Mouse (Mus musculus): ENCODE data around the gene Fer1l5. TPM values are rescaled to one million over a fixed set of nuclear protein-coding genes. Genes with fewer than 3 reads are reported as not detected.
A peak's percentile ranks its signal among the peaks of the same experiment; 100 is the strongest.

The Fer1l5 gene
- polyA plus RNA-seq (2015; fragmentation: Nextera tagmentation; extraction: Ambion mirVana) = 1.1 and 1.3 TPM in 2 replicates

- Histone ChIP-seq H3K9me3 (no peaks in the 10 kb centered on the region), H3K27me3 (no peaks in the 10 kb centered on the region), H3K4me1 (peaks cover 10% of the 10 kb centered on the region), H3K9ac (no peak within 1 kb of the TSS), H3K4me2 (no peak within 1 kb of the TSS), H3K36me3 (no peaks in the 10 kb centered on the region), H3K27ac (no peak within 1 kb of the TSS), H3K4me3 (no peak within 1 kb of the TSS)
- 83% methylated on average over 10 of the region's 10 CpGs for WGBS
- no peak for ATAC-seq (ENCODE audit: insufficient number of reproducible peaks, insufficient read depth, low FRiP score, low TSS enrichment, low read depth)
Observed at GRCm38 (mm10) chr1:36371934-36372845, at the start of gene Fer1l5. Fer1l5 (plus strand) TSS chr1:36372291.

- no peak overlapping the region; the same call in 1 of the 2 replicates for H3K27ac ChIP-seq
Observed at GRCm38 (mm10) chr1:36323076-36323475, 49.0 kb upstream of the Fer1l5 start.

GRCm38 (mm10) chr1:36323746-36324448 is 48.2 kb upstream of the Fer1l5 start:
- Histone ChIP-seq H3K4me1 (peaks cover 18% of the 10 kb centered on the region), H3K36me3 (peaks cover 43% of the 10 kb centered on the region), H3K9me3 (no peaks in the 10 kb centered on the region), H3K27ac (peak overlapping the region; percentile 48), H3K4me3 (no peak overlapping the region), H3K4me2 (no peak overlapping the region), H3K9ac (no peak overlapping the region), H3K27me3 (no peaks in the 10 kb centered on the region)
- WGBS = 40% methylated on average over 8 of the region's 8 CpGs
- ATAC-seq (ENCODE audit: insufficient number of reproducible peaks, insufficient read depth, low FRiP score, low TSS enrichment, low read depth) = 0 out of 2 replicates have a peak, but pooled peaks have one; percentile 16

More at GRCm38 (mm10) chr1:36323076-36323475, 49.0 kb upstream of the Fer1l5 start:
- H3K4me1 ChIP-seq = peaks cover 18% of the 10 kb centered on the region
- 40% methylated on average over 9 of the region's 9 CpGs for WGBS
- no peaks in the 10 kb centered on the region for H3K9me3 ChIP-seq
- H3K4me3 ChIP-seq = no peak overlapping the region
- no peaks in the 10 kb centered on the region for H3K27me3 ChIP-seq
- H3K36me3 ChIP-seq = peaks cover 47% of the 10 kb centered on the region
- no peak for ATAC-seq (ENCODE audit: insufficient number of reproducible peaks, insufficient read depth, low FRiP score, low TSS enrichment, low read depth)
- no peak overlapping the region for H3K4me2 ChIP-seq
- no peak overlapping the region for H3K9ac ChIP-seq

GRCm38 (mm10) chr1:36325900-36326321 is 46.2 kb upstream of the Fer1l5 start:
- peaks cover 18% of the 10 kb centered on the region for H3K4me1 ChIP-seq
- WGBS = 90% methylated on average over 2 of the region's 2 CpGs
- H3K27ac ChIP-seq = no peak overlapping the region
- no peak overlapping the region for H3K4me2 ChIP-seq
- H3K4me3 ChIP-seq = no peak overlapping the region
- ATAC-seq (ENCODE audit: insufficient number of reproducible peaks, insufficient read depth, low FRiP score, low TSS enrichment, low read depth) = no peak
- no peaks in the 10 kb centered on the region for H3K9me3 ChIP-seq
- H3K27me3 ChIP-seq = no peaks in the 10 kb centered on the region
- no peak overlapping the region for H3K9ac ChIP-seq
- H3K36me3 ChIP-seq = peaks cover 37% of the 10 kb centered on the region

DNA sequence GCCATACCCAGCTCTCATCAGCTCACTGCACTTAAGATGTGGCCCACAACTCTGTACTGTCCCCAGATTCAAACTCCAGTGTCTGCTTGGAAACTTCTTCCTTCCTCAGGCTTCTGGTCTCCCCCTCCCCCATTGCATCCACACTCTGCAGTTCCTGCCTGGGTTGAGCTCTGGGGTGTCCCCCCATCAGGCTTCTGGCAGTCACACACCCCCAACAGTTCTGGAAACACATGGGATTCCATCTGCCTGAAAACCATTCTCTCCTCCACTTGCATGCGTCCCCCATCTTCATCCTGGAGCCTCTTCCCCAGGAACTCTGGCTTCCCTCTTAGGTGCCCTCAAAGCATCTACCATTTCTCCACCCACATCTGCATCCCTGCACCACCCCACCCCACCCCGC is 45.3 kb upstream of the Fer1l5 start:
- 91% methylated on average over 2 of the region's 2 CpGs for WGBS
- H3K9me3 ChIP-seq = no peaks in the 10 kb centered on the region
- no peak overlapping the region for H3K4me2 ChIP-seq
- no peak for ATAC-seq (ENCODE audit: insufficient number of reproducible peaks, insufficient read depth, low FRiP score, low TSS enrichment, low read depth)
- no peaks in the 10 kb centered on the region for H3K27me3 ChIP-seq
- H3K9ac ChIP-seq = no peak overlapping the region
- H3K36me3 ChIP-seq = peaks cover 34% of the 10 kb centered on the region
- H3K4me3 ChIP-seq = no peak overlapping the region
- H3K4me1 ChIP-seq = peaks cover 18% of the 10 kb centered on the region
- no peak overlapping the region for H3K27ac ChIP-seq

GRCm38 (mm10) chr1:36331743-36332142 is 40.3 kb upstream of the Fer1l5 start:
- peaks cover 10% of the 10 kb centered on the region for H3K4me1 ChIP-seq
- H3K9ac ChIP-seq = no peak overlapping the region
- H3K9me3 ChIP-seq = no peaks in the 10 kb centered on the region
- no peaks in the 10 kb centered on the region for H3K27me3 ChIP-seq
- H3K4me3 ChIP-seq = no peak overlapping the region
- 68% methylated on average over 6 of the region's 6 CpGs for WGBS
- no peak for ATAC-seq (ENCODE audit: insufficient number of reproducible peaks, insufficient read depth, low FRiP score, low TSS enrichment, low read depth)
- no peak overlapping the region; the same call in 1 of the 2 replicates for H3K27ac ChIP-seq
- peaks cover 48% of the 10 kb centered on the region for H3K36me3 ChIP-seq
- no peak overlapping the region for H3K4me2 ChIP-seq

DNA sequence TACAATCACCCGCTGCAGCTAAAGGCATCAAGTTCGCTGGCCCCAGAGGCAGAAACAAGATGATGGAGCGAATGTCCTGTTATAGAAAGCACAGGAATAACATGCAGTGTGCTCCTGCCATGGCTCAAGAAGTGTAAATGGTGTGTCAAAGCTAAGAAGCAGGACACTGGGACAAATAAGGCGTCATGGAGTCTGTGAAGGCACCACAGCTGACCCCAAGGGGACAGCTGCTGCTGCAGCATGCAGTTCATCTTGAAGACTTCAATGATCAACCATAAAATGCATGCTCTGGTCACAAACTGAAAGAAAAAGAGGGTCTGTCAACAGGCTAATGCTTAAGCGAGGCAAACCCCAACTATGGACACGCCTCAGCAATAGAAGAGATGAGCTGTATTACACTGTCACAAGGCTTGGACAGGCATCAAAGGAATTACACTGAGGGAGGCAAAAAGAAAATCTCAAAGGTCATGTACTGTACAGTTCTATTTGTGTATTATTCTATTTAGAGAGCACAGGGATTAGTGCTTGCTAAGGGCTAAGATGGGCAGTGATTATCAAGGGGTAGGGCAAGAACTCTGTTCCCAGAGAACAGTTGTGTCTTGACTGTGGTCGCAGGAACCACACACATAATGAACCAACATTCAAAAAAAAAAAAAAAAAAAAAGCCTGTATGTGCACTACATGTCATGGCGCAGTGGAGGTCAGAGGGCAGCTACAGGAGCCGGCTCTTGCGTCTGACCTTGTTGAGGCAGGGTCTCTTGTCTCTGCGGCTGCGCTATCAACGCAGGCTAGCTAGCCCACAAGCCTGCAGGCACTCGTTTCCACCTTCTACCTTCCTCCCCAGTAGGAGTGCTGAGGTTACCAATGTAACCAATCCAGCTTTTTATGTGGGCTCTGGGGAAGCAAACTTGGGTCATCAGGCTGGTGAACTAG is 38.9 kb upstream of the Fer1l5 start:
- H3K4me3 ChIP-seq = no peak overlapping the region
- ATAC-seq (ENCODE audit: insufficient number of reproducible peaks, insufficient read depth, low FRiP score, low TSS enrichment, low read depth) = no peak
- peaks cover 53% of the 10 kb centered on the region for H3K36me3 ChIP-seq

GRCm38 (mm10) chr1:36342547-36342946 is 29.5 kb upstream of the Fer1l5 start:
- Histone ChIP-seq H3K4me1 (no peaks in the 10 kb centered on the region), H3K9ac (no peak overlapping the region), H3K27ac (no peak overlapping the region), H3K9me3 (no peaks in the 10 kb centered on the region), H3K4me3 (no peak overlapping the region), H3K4me2 (no peak overlapping the region), H3K36me3 (peaks cover 98% of the 10 kb centered on the region), H3K27me3 (no peaks in the 10 kb centered on the region)
- WGBS = 92% methylated on average over 6 of the region's 6 CpGs
- no peak for ATAC-seq (ENCODE audit: insufficient number of reproducible peaks, insufficient read depth, low FRiP score, low TSS enrichment, low read depth)

More for the DNA sequence above, 38.9 kb upstream of the Fer1l5 start:
- no peak overlapping the region for H3K4me2 ChIP-seq
- no peak overlapping the region for H3K9ac ChIP-seq
- no peaks in the 10 kb centered on the region for H3K27me3 ChIP-seq
- 70% methylated on average over 14 of the region's 14 CpGs for WGBS
- peaks cover 10% of the 10 kb centered on the region for H3K4me1 ChIP-seq
- no peak overlapping the region for H3K27ac ChIP-seq
- no peaks in the 10 kb centered on the region for H3K9me3 ChIP-seq

GRCm38 (mm10) chr1:36352351-36352750 is 19.7 kb upstream of the Fer1l5 start:
- H3K4me2 ChIP-seq = no peak overlapping the region
- no peak overlapping the region for H3K27ac ChIP-seq
- H3K4me3 ChIP-seq = no peak overlapping the region
- H3K4me1 ChIP-seq = no peaks in the 10 kb centered on the region
- H3K36me3 ChIP-seq = peaks cover 94% of the 10 kb centered on the region
- no peak for ATAC-seq (ENCODE audit: insufficient number of reproducible peaks, insufficient read depth, low FRiP score, low TSS enrichment, low read depth)
- 85% methylated on average over 4 of the region's 4 CpGs for WGBS
- H3K9ac ChIP-seq = no peak overlapping the region
- no peaks in the 10 kb centered on the region for H3K9me3 ChIP-seq
- no peaks in the 10 kb centered on the region for H3K27me3 ChIP-seq

GRCm38 (mm10) chr1:36356955-36357695 is 15.0 kb upstream of the Fer1l5 start:
- WGBS = 92% methylated on average over 5 of the region's 5 CpGs
- Histone ChIP-seq H3K36me3 (peaks cover 74% of the 10 kb centered on the region), H3K9ac (no peak overlapping the region), H3K4me1 (no peaks in the 10 kb centered on the region), H3K4me2 (no peak overlapping the region), H3K27ac (no peak overlapping the region), H3K27me3 (no peaks in the 10 kb centered on the region), H3K4me3 (no peak overlapping the region), H3K9me3 (no peaks in the 10 kb centered on the region)
- ATAC-seq (ENCODE audit: insufficient number of reproducible peaks, insufficient read depth, low FRiP score, low TSS enrichment, low read depth) = no peak
